Mouse (Mus musculus) urinary bladder, adult 18-20 months (tissue): Measurements from ENCODE around the gene Arhgap25.
A peak's percentile ranks its signal among the peaks of the same experiment; 100 is the strongest.
"Not testable (repeated sequence)": the region's sequence is repeated elsewhere in the genome, so short reads cannot be mapped to it uniquely, and the experiment has no call there.

ENCODE experiments used
- DNase-seq, 2 experiments: peaks; one replicate each; pipeline ENCODE4 v3.0.0; 2022; ENCODE audit warnings: low spot score in 2 of 2, mixed read lengths in 2 of 2

The Arhgap25 gene

DNA sequence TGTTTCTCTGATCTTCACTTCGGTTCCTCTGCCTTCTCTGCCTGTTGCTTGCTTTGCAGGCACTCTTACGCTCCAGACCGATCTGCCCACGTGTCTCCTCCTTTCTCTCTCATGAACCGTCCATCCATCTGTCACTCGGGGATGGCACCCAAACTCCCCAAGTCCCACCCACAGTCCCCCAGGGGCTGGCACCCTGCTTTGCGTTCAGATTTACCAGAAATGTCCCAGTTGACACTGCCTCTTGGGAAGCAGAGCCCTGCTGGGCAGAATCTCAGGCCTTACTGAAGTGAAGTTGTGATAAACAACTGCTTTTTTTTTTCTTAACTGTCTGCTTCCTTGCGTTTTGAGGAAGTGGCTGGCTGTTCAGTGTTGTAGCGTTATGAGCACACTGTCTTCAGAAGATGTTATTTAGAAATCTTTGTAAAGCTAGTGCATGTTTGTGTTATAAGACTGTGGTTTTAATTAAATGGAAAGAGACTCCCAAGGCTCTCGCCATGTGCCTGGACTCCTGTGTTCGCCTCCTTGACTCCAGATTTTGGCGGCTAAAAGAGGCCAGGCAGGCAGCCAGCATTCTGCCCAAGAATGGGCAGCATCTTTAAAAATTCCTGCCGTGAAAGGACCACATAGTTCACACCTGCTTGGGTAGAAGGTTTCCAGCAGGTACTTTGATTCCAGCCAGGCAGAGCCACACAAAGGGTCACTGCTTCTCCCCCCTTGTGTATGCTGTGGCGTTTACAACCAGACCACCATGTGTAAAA is at the start of gene Arhgap25:
Arhgap25 (minus strand) TSS at position 307 of the 758 bp plus-strand sequence.
- no peak for DNase-seq

DNA sequence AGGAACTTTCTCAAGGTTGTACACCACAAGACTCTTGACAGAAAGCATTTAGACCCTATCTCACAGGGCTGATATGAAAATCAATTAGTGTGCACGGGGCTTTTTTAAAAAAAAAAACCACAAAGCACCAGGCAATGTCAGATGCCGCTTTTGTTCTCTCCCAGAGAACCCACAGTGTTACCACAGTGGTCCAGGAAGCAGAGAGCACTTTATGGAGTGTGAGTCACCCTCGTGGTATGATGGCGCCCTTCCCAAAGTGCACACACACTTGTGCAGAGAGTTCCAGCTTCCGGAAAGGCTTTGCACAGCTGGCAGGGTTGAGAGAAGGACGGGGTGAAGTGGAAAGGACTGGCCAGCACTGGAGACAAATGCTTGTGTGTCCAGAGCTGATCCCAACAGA is 49.4 kb upstream of the Arhgap25 start:
- peak; percentile 37 to 54 for DNase-seq

DNA sequence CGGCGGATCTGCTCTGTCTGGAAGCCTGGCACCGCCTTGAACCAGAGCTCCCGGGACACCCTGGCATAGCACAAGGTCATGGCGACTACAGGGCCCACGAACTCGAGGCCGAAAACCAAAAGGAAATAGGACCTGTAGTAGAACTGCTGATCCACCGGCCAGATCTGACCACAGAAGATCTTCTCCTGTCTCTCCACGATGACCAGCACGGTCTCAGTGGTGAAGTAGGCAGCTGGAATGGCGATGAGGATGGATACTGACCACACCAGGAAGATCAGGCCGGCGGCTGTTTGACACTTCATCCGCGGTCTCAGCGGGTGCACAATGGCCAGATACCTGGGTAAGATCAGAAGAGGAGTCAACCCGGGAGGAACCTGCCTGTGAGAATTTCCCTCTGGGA is 48.5 kb upstream of the Arhgap25 start:
- DNase-seq = no peak

DNA sequence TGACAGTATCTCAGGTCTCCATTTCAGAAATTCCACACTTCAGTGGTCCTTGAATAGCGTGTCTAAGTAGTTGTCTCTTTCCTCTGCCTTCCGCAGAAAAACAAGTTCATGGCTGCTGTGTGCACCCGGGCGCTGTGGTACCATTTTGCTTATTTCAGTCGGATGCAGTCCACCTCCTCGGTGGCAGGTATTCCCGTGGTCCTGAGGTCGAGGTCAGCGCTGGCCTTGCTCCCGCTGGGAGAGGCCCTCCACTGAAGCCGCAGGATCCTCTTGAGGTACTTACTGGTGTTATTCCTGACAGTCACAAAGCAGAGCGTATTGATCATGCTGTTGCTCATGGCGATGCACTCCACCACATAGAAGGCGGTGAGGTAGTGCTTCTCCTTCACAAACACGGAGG is 48.0 kb upstream of the Arhgap25 start:
- DNase-seq = no peak

DNA sequence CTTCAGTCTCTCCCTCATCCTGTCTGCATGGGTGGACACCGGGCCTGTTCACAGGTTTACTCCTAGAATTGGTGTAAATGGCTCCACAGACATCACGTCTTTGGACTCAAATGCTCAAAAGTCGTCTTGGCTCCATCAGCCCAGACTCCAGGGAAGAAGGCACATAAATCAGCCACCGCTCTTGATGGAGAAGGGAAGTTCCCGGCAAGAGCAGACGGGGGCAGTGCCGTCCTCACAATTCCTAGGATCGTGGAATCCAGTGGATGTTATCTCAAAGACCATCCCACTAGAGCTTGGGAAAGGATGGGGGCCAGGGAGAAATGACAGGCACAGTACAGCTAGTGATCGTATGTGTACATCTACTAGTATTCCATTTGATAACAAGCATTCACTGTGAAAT is 45.2 kb upstream of the Arhgap25 start:
- no peak for DNase-seq

DNA sequence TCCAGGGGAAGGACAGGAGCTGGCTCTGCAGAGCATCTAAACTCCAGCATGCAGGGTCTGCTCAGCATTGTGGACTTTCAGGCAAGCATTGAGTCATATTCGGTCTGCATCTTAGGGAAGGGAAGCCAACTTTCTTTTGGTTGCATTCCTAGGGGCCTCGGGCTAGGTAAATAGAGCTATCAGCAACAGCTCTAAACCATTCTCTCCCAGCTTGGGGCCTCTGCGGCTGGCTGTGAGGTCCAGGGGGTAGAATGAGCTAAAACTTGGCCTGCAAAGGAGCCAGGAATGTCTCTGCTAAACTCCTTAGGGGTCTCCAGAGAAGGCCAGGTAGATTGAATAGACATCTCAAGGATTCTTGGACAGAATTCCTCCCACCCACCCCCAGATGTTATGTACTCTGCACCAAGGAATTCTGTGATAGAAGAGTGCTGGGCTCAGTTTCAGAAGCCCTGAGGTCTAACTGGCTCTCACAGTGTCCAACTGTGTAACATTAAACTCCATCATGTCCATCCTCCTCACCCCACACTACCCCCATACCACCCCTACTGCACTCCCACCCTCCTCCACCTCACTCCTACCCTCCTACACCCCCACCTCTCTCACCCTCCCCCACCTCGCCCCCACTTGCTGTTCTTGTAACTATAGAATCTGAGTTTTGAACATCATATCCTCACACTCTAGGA is 43.7 kb upstream of the Arhgap25 start:
- DNase-seq = no peak

DNA sequence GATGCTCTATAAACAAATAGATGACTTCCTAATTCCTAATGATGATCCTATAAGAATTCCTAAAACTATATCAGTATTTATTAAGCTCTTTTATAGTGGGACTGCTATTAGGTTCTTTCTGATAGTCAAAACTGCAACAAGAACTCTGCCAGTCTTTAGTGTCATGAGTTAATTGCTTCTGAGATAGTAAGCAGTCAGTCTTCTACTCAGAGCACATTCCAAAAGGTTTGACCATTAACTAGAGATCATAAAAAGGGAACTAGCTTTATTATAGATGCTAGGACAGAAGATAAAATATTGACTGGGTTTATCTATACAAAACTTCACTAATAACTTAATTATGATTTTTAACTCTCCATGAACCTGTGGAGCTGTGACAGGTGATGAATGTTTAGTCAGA is 38.8 kb upstream of the Arhgap25 start:
- not testable (repeated sequence) for DNase-seq

DNA sequence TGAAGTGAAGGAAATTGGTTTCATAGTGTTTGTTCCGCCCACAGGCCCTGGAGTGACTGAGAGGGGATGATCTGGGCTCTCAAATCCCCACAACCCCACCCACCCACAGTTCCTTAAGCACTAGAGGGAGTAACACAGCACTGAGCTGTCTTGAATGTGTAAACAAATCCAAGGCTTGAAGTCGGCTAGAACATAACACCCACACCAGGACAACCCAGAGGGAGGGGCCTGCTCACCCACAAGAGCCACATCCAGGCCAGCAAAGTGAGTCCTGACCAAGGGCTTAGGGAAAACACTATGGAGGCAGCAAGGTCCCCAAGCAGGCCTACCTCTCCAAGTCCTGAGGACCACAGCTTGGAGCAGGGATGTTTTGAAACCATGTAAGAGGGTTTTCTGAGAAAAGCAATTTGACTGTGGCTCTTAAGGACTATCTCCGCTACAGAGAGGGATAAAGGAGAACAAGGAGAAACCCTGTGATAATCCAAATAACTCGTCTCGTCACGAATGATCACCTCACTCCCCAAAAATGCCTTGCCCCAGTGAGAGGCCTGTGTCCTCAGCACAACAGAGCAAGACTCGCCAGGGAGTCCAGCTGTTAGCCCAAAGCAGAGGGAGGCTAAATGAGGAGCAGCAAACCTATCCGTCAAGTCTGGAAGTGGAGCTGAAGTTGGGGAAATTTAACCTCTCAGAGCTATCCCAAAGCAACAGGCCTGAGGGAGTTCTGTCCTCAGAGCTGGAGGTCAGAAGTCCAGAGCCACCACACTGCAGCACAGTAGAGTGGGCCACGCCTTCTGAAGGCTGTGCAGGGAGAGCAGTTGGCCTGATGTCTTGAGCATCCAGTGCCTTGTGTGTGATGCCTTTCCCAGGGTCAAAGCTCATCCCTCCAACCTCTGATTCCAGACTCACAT is 34.9 kb upstream of the Arhgap25 start:
- DNase-seq = peak in 1 of 2 experiments; percentile 42

DNA sequence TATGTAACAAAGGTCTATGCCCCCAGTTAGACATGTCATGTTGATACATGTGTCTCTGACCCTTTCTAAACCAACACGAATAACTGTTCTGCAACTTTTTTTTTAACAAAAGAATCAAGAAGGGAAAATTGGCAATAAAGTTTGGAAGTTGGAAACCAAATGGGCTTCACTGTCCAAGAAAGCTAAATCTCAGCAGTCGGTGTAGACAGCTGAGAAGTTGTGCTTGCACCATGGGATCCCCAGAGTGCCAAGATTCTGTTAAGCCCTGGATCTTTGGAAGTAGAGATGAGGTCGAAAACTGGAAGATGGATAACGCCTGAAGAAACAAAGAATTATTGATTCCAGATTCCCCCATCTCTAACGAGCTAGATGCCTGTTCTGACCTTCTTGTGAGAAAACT is 32.1 kb upstream of the Arhgap25 start:
- DNase-seq = no peak

DNA sequence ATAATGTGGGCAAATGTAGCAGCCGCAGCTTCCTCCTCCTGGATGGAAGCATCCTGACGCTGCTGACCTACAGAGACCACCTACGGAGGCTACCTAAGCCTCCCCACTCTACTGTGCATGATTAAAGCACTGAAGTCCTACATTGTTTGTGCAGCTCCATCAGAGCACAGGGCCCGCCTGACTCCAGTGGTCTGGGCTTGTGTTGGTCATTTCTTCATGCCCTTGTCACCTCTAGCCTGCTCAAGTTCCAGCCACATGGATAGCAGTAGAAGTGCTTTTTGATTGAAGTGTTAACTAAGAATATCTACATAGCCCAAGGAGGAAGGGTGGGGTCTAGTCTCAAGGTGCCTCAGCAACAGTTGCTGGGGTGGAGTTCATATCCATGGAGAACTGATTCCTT is 31.3 kb upstream of the Arhgap25 start:
- no peak for DNase-seq

DNA sequence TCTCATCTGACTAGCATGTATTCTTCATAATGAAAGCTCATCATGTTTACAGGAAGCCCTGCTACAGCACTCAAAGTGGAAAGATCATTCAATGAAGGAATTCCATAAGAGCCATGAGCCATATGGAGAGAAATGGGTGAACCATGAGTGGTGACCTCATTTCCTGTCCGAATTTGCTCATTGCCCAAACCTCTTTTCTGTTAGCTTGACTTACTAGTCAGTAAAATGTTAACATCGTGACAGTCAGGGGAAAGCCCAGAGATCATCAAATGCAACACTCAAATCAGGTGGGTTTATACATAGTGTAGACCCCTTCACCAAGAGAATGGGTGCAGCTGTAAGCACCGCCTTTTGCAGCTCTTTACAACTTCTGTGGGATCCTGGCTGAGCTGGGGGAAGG is 20.7 kb upstream of the Arhgap25 start:
- DNase-seq = no peak

DNA sequence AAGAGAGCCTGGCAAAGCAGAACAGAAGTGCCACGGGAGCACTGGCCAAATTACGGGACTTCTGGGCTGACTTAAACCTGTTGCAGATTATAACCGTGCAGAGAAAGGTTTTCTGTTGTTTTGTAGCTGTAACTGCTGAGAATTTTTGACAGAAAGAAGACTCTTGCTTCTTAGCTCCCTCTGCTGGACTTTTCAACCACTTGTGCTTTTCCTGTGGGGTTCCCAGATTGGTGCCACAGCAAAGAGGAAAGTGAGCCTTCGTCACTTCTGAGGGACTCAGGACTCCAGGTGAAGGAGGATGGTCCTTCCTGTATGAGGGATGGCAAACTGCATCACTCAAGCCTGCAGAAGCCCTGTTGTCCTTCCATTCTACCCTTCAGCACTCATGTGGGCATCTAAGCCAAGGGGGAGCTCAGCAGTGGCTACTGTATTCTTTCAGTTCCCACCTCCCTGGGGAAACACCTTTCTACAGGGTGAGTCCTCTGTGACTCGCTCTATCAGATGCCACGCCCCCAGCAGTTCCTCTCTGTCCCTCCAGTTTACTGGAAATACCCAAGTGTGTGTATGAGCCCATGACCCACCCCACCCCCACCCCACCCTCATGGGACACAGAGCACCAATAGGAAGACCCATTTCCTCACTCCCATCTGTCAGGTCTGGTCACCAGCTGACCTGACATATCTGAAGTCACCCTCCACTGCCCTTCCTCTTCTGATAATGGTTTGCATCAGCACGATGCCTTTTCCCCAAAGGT is 19.2 kb upstream of the Arhgap25 start:
- no peak for DNase-seq

DNA sequence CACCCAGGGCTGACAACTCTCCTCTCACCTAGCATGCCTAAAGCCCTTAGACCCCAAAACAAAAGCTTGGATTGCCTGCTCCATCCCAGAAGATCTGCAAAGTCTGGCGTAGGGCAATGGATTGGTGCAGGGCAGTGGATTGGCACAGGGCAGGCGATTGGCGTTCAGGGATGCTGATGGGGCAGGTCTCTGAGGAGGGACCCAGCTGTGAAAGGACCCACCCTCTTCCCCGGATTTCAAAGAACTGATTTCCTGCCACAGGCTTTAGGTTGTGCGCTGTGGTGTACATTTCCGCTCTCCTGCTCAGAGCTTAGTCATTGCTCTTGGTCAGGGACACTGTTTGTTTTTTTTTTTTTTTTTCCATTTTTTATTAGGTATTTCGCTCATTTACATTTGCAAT is 14.8 kb upstream of the Arhgap25 start:
- no peak for DNase-seq

DNA sequence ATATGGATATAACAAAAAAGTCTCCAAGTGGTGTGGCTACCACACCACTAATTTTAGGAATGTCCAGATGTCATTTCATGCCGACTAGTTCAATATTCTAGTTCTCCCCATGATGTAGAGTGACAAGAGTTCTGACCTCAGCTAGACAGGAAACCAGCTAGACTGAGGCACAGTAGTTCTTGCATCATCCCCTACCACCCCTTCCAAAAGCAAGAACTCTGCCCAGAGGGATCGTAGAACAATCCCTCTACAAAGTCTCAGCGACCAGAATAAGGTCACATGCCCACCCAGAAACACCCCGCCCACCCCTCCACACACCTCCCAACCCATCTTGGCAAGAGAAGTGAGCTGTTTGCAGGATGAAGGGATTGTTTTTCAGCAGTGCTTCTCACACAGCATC is 14.4 kb upstream of the Arhgap25 start:
- DNase-seq = no peak

DNA sequence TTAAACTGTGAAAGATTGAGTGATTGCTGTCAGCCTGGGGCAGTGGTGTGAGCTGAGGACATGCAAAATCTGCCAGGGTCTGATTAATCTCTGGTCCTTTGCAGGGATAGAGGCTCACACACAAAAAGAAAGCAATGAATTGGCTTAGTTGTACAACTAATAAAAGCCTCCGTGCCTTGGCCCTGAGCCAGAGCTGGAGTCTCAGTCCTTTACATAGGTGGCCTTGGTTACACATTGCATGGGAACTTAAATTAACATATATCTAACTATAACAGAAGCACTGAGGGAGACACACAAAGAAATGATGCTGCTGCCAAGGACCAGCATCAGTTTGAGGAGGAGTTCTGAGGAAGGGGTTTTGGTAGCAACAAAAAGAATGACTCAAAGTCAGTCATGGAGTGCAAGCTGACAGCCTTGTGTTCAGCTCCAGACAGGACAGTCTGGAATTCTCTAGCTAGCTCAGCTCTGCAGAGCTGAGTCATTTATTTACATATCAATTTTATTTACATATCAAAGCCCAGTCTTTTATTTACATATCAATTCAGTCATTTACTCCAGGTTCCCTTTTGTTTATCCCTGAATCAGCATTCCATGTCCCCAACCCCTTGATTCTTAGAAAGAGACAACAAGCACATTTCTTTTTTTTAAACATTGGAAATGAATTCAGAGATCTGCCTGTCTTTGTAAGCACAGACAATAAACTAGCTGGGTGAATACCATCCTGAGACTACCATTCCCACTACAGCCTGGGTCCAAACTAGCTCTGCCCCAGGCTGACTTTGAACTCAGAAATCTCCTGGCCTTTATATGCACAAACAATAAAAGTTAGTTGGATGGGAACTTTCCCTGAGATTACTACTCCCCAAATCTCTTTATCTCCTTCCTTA is 12.5 kb upstream of the Arhgap25 start:
- DNase-seq = no peak

DNA sequence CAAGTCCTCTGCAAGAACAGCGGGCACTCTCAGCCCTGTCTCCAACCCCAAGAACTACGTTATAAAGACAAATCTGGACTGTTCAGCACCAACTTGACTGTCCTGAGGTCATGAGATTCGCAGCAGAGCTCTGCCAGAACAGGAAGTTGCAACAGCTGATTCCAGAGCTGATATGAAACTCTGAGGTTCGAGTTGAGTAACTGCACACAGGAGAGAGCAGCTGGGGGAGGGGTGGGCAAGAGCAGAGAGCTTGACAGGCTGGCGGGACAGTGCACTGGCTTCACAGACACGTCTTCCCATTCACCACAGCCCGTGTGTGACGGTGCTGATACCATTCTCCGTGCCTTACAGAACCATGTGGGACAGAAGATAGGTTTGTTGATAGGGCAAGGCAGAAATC is 9.0 kb upstream of the Arhgap25 start:
- DNase-seq = peak; percentile 34 to 66

DNA sequence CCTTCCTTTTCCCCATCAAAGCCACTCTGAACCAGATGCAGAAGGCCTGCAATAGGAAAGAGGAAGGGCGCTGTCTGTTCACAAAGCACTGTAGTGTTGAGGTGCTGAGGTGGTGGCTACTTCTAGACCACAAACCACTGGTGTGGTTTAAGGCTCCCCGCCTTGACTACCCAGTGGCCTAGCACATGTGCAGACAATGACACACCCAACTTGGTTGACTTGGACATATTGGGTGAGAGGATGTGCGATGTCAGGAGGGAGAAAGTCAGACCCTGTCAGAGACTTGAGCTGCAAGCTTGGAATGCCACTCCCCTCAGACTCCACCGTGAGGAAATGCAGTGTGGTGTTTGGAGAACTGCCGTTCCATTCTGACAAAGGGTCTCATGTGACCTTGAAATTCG is 8.1 kb upstream of the Arhgap25 start:
- no peak for DNase-seq

DNA sequence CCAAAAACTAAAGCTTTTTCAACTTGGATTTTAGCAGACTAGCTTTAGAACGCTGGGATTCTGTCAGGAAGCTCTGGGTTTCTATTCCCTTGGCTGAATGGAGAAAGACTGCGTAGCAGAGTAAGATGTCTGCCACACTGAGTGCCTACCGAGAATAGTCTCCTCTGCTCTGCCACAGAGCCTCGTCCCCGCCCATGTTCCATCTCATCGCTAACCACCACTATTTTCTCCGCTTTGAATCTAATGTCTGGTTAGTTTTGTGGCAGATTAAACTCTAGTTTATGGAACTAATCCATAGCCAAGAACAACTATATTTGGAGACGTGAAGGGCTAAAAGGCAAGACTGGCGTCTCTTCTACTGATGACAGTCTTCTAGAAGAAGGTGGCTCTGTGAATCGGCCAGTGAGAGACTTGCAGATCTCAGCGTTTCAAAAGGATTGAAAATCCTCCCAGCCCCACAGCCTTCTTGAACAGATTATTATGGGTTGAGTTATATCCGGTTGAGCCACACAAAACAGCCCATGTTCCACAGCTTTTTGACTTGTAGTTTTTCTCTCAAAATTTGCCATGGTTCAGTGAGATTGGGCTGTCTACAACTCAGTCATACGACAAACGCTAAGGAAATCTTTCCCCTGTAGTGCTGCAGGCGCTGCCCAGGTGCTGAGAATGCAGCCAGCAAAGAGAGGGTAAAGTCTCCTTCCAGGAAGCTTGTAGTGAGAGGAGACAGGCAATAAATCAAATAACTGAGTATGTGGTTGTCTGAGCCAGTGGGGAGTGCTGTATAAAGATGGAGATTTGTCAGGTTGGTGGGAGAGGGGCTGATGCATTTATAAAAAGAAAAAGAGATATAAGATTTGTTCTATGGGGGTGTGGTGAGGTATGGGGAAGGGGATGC is 5.6 kb upstream of the Arhgap25 start:
- DNase-seq = no peak

DNA sequence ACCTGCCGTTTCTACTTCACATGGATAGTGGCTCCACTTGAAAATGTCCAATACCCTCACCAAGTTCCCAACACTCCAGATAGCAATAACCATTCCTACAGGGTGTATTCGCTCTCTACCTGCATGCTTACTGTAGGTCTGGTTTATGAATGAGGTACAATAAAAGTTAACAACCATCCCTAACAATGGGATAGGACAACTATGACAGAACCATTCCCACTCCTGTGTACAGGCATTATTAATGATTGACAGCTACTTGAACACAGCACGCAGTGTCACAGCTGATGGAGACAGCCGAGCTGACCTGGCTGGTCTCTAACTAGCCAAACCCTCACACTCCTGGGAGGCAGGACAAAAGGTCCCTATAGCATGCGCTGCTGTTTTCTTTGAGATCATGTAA is 4.6 kb upstream of the Arhgap25 start:
- no peak for DNase-seq

DNA sequence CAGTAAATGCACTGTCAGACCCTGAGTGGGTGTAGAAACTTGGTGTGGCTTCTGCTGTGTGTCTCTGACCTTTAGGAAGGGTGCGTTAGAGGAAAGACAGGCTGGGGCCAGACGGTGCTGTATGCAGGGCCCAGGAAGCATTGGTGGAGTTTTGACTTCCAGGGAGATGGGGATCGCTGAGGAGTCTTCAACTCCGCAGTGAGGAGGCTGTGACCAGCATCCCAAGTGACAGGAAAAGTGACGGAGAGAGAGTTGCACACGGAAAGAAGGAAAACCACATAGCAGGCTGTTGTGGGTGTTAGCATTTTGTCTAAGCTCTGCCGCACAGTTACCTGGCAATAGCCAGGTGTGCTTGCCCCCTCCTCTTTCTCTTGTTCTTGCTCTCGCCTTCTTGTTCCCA is 3.2 kb upstream of the Arhgap25 start:
- DNase-seq = no peak
